Mouse (Mus musculus): Measurements from ENCODE around the gene Etv6.

The Etv6 gene

GRCm38 (mm10) chr6:134079112-134079511, 43.6 kb downstream of the Etv6 start:
- DNase-seq, result no peak

- no peak for DNase-seq
These were observed 44.1 kb downstream of the Etv6 start for GRCm38 (mm10) chr6:134079563-134079962.

GRCm38 (mm10) chr6:134080946-134081345, 45.4 kb downstream of the Etv6 start:
- no peak for DNase-seq

GRCm38 (mm10) chr6:134082229-134082920, 46.9 kb downstream of the Etv6 start:
- no peak for DNase-seq

GRCm38 (mm10) chr6:134083428-134083827, 47.9 kb downstream of the Etv6 start:
- DNase-seq, result no peak

GRCm38 (mm10) chr6:134086351-134086750, 50.9 kb downstream of the Etv6 start:
- no peak for DNase-seq

- DNase-seq, result no peak
These were observed 52.2 kb downstream of the Etv6 start for GRCm38 (mm10) chr6:134087709-134088108.

GRCm38 (mm10) chr6:134089671-134090377, 54.3 kb downstream of the Etv6 start:
- peak; percentile 6 for DNase-seq

GRCm38 (mm10) chr6:134090378-134090692, 54.8 kb downstream of the Etv6 start:
- DNase-seq, result peak; percentile 7

- no peak for DNase-seq
These were observed 55.4 kb downstream of the Etv6 start for GRCm38 (mm10) chr6:134090875-134091274.

GRCm38 (mm10) chr6:134091398-134091801, 55.9 kb downstream of the Etv6 start:
- DNase-seq, result peak; percentile 5

- no peak for DNase-seq
These were observed 58.6 kb downstream of the Etv6 start for GRCm38 (mm10) chr6:134094066-134094465.

GRCm38 (mm10) chr6:134094620-134095019, 59.1 kb downstream of the Etv6 start:
- DNase-seq, result no peak

- DNase-seq, result no peak
These were observed 60.1 kb downstream of the Etv6 start for GRCm38 (mm10) chr6:134095582-134095981.

- DNase-seq, result no peak
These were observed 64.7 kb downstream of the Etv6 start for GRCm38 (mm10) chr6:134099976-134100743.

- no peak for DNase-seq
These were observed 66.9 kb downstream of the Etv6 start for GRCm38 (mm10) chr6:134102396-134102795.

GRCm38 (mm10) chr6:134103519-134103918, 68.0 kb downstream of the Etv6 start:
- no peak for DNase-seq

- peak; percentile 66 for DNase-seq
These were observed 70.2 kb downstream of the Etv6 start for GRCm38 (mm10) chr6:134105514-134106201.

GRCm38 (mm10) chr6:134107696-134108095, 72.2 kb downstream of the Etv6 start:
- no peak for DNase-seq

GRCm38 (mm10) chr6:134109675-134110074, 74.2 kb downstream of the Etv6 start:
- no peak for DNase-seq

GRCm38 (mm10) chr6:134110206-134110605, 74.7 kb downstream of the Etv6 start:
- DNase-seq, result no peak

- DNase-seq, result no peak
These were observed 76.1 kb downstream of the Etv6 start for GRCm38 (mm10) chr6:134111599-134111998.

GRCm38 (mm10) chr6:134112753-134113152, 77.3 kb downstream of the Etv6 start:
- no peak for DNase-seq

All from lung, postnatal 10 days (tissue).